Mouse (Mus musculus) embryonic facial prominence, embryonic 13.5 days (tissue): ENCODE results near the gene Ttll5. TPM values are rescaled to one million over a fixed set of nuclear protein-coding genes. Genes with fewer than 3 reads are reported as not detected.

Source experiments
- ATAC-seq: fragments of 200-750 bp; cut with Nextera tagmentation; 2 replicates; pipeline ENCODE4 v1.8.0; 2017; ENCODE audit warnings: low read depth; ENCODE audit not compliant: insufficient number of reproducible peaks, insufficient read depth, low FRiP score, low TSS enrichment
- H3K27ac ChIP-seq: fragments of 300-500 bp; sonication (generic); 2 replicates; pipeline ENCODE4 v1.5.1; 2015; ENCODE audit warnings: moderate library complexity, mild to moderate bottlenecking, inconsistent platforms
- H3K27me3 ChIP-seq: fragments of 300-500 bp; sonication (generic); 2 replicates; pipeline ENCODE4 v1.6.1; 2015; ENCODE audit warnings: mild to moderate bottlenecking, inconsistent platforms
- H3K36me3 ChIP-seq: fragments of 300-500 bp; sonication (generic); 2 replicates; pipeline ENCODE4 v1.6.1; 2015; ENCODE audit warnings: mild to moderate bottlenecking, inconsistent platforms
- H3K4me1 ChIP-seq: fragments of 300-500 bp; sonication (generic); 2 replicates; pipeline ENCODE4 v1.6.1; 2015; ENCODE audit warnings: inconsistent platforms
- H3K4me2 ChIP-seq: fragments of 300-500 bp; sonication (generic); 2 replicates; pipeline ENCODE4 v1.6.1; 2015; ENCODE audit warnings: moderate library complexity, mild to moderate bottlenecking, inconsistent platforms
- H3K4me3 ChIP-seq: fragments of 300-500 bp; sonication (generic); 2 replicates; pipeline ENCODE4 v1.5.1; 2015; ENCODE audit warnings: mild to moderate bottlenecking, inconsistent platforms
- H3K9ac ChIP-seq: fragments of 300-500 bp; sonication (generic); 2 replicates; pipeline ENCODE4 v1.6.1; 2015; ENCODE audit warnings: mild to moderate bottlenecking, inconsistent platforms
- H3K9me3 ChIP-seq: fragments of 300-500 bp; sonication (generic); 2 replicates; pipeline ENCODE4 v1.6.1; 2016; ENCODE audit warnings: inconsistent platforms
- WGBS: fragments of 180-500 bp; shearing (Covaris S2); methylation state at CpG from one replicate; pipeline ENCODE4 v1.1.7; 2015; ENCODE audit warnings: mixed read lengths; 5-methylcytosine and 5-hydroxymethylcytosine counted together
- polyA plus RNA-seq: library from polyadenylated mRNA; unstranded; fragments of >200 nt; fragmentation: Nextera tagmentation; extraction: Ambion mirVana; gene quantifications from 2 replicates; pipeline ENCODE4 v1.2.1, GENCODE M21; 2015

Gene Ttll5
- polyA plus RNA-seq, 1 experiment from 2014 or later = 17.3 TPM

DNA sequence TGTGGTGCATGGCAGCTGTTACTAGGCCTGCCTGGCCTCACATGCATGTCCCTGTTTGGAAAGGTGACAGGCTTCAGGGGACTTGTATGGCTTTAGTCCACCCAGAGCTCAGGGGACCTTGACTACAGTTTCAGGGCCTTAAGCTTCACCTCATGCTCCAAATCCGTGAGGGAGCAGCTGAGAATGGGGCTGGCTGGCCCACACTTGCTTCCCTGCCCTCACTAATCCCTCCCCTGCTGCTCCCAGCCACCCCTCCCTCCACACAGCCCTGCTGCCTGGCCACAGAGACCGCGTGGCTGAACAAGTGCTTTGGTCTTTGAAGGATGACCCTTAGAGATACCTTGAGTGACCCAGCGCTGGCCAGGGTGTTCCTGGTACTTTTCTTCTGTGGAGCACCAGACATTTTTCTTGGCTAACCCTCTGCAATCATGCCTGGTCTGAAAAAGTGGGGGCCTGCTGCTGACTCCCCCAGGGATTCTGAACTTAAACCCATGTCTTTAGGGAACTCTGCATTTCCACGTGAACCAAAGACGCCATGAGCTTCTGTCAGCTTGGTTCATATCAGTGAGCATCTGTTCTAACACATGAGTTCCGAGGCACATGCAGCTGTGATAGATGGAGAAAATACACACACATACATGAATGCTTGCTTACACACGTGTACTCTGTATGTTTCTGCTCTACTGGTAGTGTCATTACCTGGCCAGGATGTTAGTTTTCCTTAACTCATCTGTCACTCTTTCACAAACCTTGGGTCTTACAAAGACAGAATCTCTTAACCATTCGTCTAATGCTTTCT is 212.1 kb downstream of the Ttll5 start:
- H3K9ac ChIP-seq = peak overlapping the region; percentile 40; the same call in 1 of the 2 replicates
- no peaks in the 10 kb centered on the region for H3K27me3 ChIP-seq
- H3K9me3 ChIP-seq = no peaks in the 10 kb centered on the region
- no peak overlapping the region for H3K4me3 ChIP-seq
- WGBS = 34% methylated on average over 9 of the region's 9 CpGs
- no peaks in the 10 kb centered on the region for H3K36me3 ChIP-seq
- H3K27ac ChIP-seq = peak overlapping the region; percentile 68
- no peak for ATAC-seq
- H3K4me1 ChIP-seq = peaks cover 19% of the 10 kb centered on the region
- H3K4me2 ChIP-seq = no peak overlapping the region

DNA sequence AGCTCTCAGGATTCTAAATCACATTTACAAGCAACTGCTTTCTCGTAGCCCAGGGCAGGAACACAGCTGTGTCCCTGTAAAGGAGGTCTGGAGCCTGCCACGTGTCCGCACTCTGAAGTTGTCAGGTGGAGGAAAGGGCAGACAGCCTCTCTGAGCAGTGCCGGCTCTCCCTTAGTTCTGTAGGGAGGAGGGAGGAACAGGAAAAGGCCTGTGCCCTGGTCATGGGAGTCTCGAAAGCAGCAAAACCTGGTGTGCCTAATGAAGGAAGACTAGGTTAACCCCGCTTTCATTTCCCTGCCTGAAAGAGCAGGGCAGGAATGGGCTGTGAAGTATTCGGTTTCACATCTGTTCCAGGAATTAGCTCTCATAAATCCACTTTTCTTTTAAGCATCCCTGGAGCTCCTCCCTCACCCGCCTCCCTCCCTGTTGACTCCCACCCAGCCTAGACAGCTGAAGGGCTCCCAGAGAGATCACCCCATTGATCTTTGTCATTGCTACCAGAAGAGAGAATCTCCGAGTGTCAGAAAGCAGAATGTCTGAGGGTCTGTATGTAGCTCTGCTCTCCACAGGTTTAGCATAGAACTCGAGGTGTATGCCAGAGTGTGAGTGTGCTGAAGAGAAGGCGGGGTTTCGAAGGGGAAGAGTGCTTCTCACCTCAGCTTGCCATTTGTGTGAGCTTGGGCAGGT is 212.9 kb downstream of the Ttll5 start:
- ATAC-seq = peak; percentile 26; the same call in 1 of the 2 replicates
- WGBS = 21% methylated on average over 12 of the region's 12 CpGs
- Histone ChIP-seq H3K27me3 (no peaks in the 10 kb centered on the region), H3K27ac (peak overlapping the region; percentile 68), H3K36me3 (no peaks in the 10 kb centered on the region), H3K9me3 (no peaks in the 10 kb centered on the region), H3K4me3 (no peak overlapping the region), H3K4me2 (peak overlapping the region; percentile 40), H3K4me1 (peaks cover 19% of the 10 kb centered on the region), H3K9ac (peak overlapping the region; percentile 40; the same call in 1 of the 2 replicates)

- no peak for ATAC-seq
- WGBS = 64% methylated on average over 5 of the region's 5 CpGs
- no peak overlapping the region for H3K4me3 ChIP-seq
- H3K27me3 ChIP-seq = no peaks in the 10 kb centered on the region
- H3K9me3 ChIP-seq = peaks cover 8% of the 10 kb centered on the region
- H3K4me1 ChIP-seq = peaks cover 19% of the 10 kb centered on the region
- peaks cover 13% of the 10 kb centered on the region for H3K36me3 ChIP-seq
- no peak overlapping the region for H3K27ac ChIP-seq
- H3K9ac ChIP-seq = no peak overlapping the region
- no peak overlapping the region for H3K4me2 ChIP-seq
Observed at GRCm38 (mm10) chr12:86039078-86039477, 214.6 kb downstream of the Ttll5 start.

- Histone ChIP-seq H3K9me3 (peaks cover 8% of the 10 kb centered on the region), H3K4me1 (peaks cover 19% of the 10 kb centered on the region), H3K27me3 (no peaks in the 10 kb centered on the region), H3K27ac (no peak overlapping the region), H3K9ac (no peak overlapping the region), H3K4me2 (no peak overlapping the region), H3K4me3 (no peak overlapping the region), H3K36me3 (peaks cover 13% of the 10 kb centered on the region)
- WGBS = 84% methylated on average over 6 of the region's 6 CpGs
- ATAC-seq = no peak
Observed at GRCm38 (mm10) chr12:86039751-86040150, 215.3 kb downstream of the Ttll5 start.

DNA sequence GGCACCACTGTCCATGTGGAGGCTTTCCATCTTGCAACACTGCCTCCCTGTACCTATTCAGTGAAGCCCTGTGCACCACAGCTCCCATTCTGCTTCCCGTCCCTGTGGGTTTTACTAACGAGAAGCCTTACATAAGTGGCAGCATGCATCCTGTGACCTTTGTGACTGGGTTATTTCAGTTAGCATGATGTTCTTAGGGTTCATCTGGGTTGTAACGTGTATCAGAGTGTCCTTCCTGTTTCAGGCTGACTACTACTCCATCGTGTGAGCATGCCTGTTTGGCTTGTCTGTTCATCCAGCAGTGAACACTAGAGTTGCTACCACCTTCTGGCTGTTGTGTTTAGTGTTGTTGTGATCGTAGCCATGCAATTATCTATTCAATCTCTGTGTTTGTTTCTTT is 221.7 kb downstream of the Ttll5 start:
- no peak for ATAC-seq
- 77% methylated on average over 5 of the region's 5 CpGs for WGBS
- peaks cover 8% of the 10 kb centered on the region for H3K9me3 ChIP-seq
- H3K4me1 ChIP-seq = no peaks in the 10 kb centered on the region
- H3K4me3 ChIP-seq = no peak overlapping the region
- H3K27me3 ChIP-seq = no peaks in the 10 kb centered on the region
- H3K27ac ChIP-seq = no peak overlapping the region
- H3K9ac ChIP-seq = no peak overlapping the region
- H3K36me3 ChIP-seq = peaks cover 13% of the 10 kb centered on the region
- no peak overlapping the region for H3K4me2 ChIP-seq

- Histone ChIP-seq H3K36me3 (peaks cover 13% of the 10 kb centered on the region), H3K4me3 (no peak overlapping the region), H3K4me1 (no peaks in the 10 kb centered on the region), H3K9ac (no peak overlapping the region), H3K27ac (no peak overlapping the region), H3K27me3 (no peaks in the 10 kb centered on the region), H3K4me2 (no peak overlapping the region), H3K9me3 (peaks cover 8% of the 10 kb centered on the region)
- no peak for ATAC-seq
- WGBS = 95% methylated on average over 2 of the region's 2 CpGs
Observed at GRCm38 (mm10) chr12:86046776-86047175, 222.3 kb downstream of the Ttll5 start.

DNA sequence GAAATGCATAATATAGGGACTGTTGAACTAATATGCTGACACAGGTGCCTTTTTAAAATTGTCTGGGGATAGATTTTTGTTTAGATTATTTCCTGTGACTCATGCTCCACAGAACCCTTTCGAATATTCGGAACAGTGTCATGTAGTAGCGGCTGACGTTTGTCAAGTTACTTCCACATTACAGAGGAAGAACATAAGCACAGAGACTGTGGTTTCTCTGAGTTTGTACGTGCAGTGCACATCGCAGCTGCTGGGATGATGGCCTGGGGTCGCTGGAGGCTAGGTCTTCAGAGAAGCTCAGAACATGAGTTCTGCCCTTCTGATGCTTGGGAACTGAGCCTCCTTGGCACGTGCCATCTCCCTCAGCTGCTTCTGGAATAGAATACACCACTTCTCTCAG is 222.9 kb downstream of the Ttll5 start:
- peaks cover 13% of the 10 kb centered on the region for H3K36me3 ChIP-seq
- H3K9ac ChIP-seq = no peak overlapping the region
- H3K27me3 ChIP-seq = no peaks in the 10 kb centered on the region
- ATAC-seq = no peak
- no peaks in the 10 kb centered on the region for H3K4me1 ChIP-seq
- peaks cover 8% of the 10 kb centered on the region for H3K9me3 ChIP-seq
- H3K4me2 ChIP-seq = no peak overlapping the region
- H3K4me3 ChIP-seq = no peak overlapping the region
- WGBS = 79% methylated on average over 8 of the region's 8 CpGs
- H3K27ac ChIP-seq = no peak overlapping the region

- ATAC-seq = no peak
- Histone ChIP-seq H3K27me3 (no peaks in the 10 kb centered on the region), H3K36me3 (0 out of 2 replicates have a peak, but pooled peaks cover under 1% of the 10 kb centered on the region), H3K4me3 (no peak overlapping the region), H3K9ac (no peak overlapping the region), H3K4me1 (no peaks in the 10 kb centered on the region), H3K4me2 (no peak overlapping the region), H3K9me3 (no peaks in the 10 kb centered on the region), H3K27ac (no peak overlapping the region)
- WGBS = 74% methylated on average over 6 of the region's 6 CpGs
Observed at GRCm38 (mm10) chr12:86049813-86050212, 225.4 kb downstream of the Ttll5 start.

DNA sequence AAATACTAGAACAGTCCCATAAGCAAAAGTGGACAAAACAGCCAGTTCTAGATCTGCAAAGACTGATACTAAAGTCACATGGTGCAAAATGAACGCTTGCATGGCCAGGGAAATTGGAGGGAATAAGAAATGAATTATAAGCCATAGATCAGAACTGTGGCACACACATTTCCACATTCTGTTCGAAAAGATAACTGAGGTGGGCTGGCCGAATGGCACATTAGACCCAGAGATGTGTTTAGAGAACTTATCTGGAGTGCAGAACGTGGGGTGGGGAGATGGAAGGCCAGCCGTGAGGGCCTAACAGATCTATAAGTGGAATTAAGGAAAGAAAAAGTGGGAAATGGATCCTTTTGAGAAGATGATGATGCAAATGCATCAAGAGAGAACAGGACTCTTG is 227.0 kb downstream of the Ttll5 start:
- no peaks in the 10 kb centered on the region for H3K9me3 ChIP-seq
- H3K9ac ChIP-seq = no peak overlapping the region
- H3K36me3 ChIP-seq = peaks cover 15% of the 10 kb centered on the region; the same call in 1 of the 2 replicates
- no peak for ATAC-seq
- no peaks in the 10 kb centered on the region for H3K4me1 ChIP-seq
- H3K4me2 ChIP-seq = no peak overlapping the region
- no peak overlapping the region for H3K27ac ChIP-seq
- 93% methylated on average over 5 of the region's 5 CpGs for WGBS
- H3K4me3 ChIP-seq = no peak overlapping the region
- no peaks in the 10 kb centered on the region for H3K27me3 ChIP-seq

- Histone ChIP-seq H3K9me3 (no peaks in the 10 kb centered on the region), H3K4me3 (no peak overlapping the region), H3K27ac (no peak overlapping the region), H3K27me3 (no peaks in the 10 kb centered on the region), H3K36me3 (peaks cover 47% of the 10 kb centered on the region), H3K4me2 (no peak overlapping the region), H3K4me1 (no peaks in the 10 kb centered on the region), H3K9ac (no peak overlapping the region)
- no peak for ATAC-seq
- WGBS = 98% methylated on average over 2 of the region's 2 CpGs
Observed at GRCm38 (mm10) chr12:86055306-86055705, 230.8 kb downstream of the Ttll5 start.

DNA sequence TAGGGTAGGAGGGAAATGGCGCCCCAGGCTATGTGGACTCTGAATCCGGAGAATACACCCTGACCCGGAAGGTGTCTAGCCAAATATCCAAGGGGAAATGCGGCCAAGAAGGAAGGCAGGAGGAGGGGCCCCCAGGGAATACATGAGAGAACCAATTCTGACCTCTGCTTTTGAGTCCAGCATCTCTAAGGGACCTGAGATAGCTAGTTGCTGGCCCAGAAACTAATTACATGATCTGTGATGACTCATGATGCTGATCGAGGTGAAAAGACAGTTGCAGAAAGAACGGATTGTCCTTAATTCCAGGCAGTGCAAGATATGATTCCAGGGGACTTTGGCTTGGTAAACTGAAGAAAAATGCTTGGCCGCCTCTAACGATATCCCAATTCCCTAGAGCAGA is 232.5 kb downstream of the Ttll5 start:
- ATAC-seq = no peak
- Histone ChIP-seq H3K36me3 (peaks cover 61% of the 10 kb centered on the region), H3K9ac (no peak overlapping the region), H3K27ac (no peak overlapping the region), H3K4me3 (no peak overlapping the region), H3K27me3 (no peaks in the 10 kb centered on the region), H3K9me3 (no peaks in the 10 kb centered on the region), H3K4me1 (no peaks in the 10 kb centered on the region), H3K4me2 (no peak overlapping the region)
- 88% methylated on average over 8 of the region's 8 CpGs for WGBS

- H3K4me2 ChIP-seq = no peak overlapping the region
Observed at GRCm38 (mm10) chr12:86057516-86057915, 233.1 kb downstream of the Ttll5 start.

More at GRCm38 (mm10) chr12:86057516-86057915, 233.1 kb downstream of the Ttll5 start:
- Histone ChIP-seq H3K9me3 (no peaks in the 10 kb centered on the region), H3K4me3 (no peak overlapping the region), H3K9ac (no peak overlapping the region), H3K4me1 (no peaks in the 10 kb centered on the region), H3K27me3 (no peaks in the 10 kb centered on the region), H3K27ac (no peak overlapping the region), H3K36me3 (peaks cover 66% of the 10 kb centered on the region)
- WGBS = 81% methylated on average over 8 of the region's 8 CpGs
- no peak for ATAC-seq
